Mouse (Mus musculus) frontal cortex, postnatal 25 days (tissue): ENCODE results near the gene Vmn1r60.
"Not testable (repeated sequence)": the region's sequence is repeated elsewhere in the genome, so short reads cannot be mapped to it uniquely, and the experiment has no call there.

Experiments
- DNase-seq, 2 experiments: peaks; one replicate each; pipeline ENCODE4 v3.0.0; 2022; ENCODE audit warnings: low spot score in 2 of 2

Vmn1r60 gene

DNA sequence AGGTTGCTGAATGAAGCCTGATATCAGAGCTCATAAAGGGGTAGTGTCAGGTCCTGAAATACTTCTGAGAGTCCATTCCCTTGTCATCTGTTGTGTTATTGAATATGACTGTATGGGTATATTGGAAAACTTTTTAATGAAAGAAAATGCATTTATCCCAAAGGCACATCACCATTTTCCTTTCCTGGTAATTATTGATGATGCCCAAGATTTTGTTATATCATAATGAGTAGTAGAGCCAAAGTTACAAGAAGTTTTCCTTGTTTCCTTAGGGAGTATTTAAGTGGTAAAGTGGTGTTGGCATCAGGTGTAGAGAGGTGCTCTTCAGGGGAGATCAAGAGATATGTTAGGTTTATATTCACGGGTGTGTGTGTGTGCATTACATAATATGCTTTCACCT, at the start of gene Vmn1r60:
TSS of gene Vmn1r60 (minus strand) at position 101 of the 400 bp plus-strand sequence.
- not testable (repeated sequence) for DNase-seq

DNA sequence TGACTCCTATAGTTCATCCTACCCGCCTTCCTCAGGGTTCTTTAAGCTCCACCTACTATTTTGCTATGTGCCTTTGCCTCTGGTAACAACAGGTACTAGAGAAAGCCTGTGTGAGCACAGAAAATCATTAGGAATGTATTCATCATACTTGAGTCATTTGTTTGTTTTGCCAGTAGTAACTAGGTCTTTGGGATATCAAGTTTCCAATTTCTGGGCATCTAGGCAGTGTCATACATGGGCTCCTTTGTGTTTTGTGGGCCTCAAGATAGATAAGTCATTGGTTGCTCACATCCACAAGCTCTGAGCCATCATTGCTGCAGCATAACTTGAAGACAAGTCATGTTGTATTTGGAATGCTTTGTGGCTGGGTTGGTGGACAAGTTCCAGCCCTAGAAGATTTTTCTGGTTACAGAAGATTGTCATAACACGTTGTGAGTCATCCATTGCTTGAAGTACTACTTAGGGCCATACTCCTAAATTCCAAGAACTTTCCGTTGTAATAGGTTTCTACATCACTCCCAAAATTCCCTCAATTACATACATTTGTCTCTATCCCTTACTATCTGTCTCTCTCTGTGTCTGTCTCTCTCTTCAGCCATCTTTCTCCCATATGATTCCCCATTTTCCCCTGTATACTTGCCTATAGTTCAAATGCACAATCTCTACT, 6.2 kb downstream of the Vmn1r60 start:
- DNase-seq = not testable (repeated sequence)

DNA sequence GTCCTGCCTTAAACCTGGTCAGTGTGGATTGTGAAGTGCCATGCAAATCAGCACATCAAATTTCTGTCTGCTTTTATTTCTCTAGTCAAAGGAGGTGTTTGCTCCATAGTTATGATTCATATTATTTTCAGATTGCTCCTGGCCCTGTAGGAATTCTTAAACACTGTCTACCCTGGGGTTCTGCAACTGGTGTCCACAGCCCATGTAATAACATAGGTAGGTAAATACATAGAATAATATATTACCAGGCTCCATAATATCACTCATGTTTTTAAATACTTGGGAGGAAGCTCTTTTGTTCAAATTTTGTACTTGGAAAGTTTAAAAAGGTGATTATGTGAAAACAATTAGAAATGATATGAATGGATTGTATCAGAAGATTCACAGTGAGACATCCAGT, 53.3 kb downstream of the Vmn1r60 start, which contains the start of gene Vmn2r28:
TSS of gene Vmn2r28 (minus strand) at position 101 of the 400 bp plus-strand sequence.
- DNase-seq = not testable (repeated sequence)
